Mouse (Mus musculus) heart, adult 11 months (tissue): Measurements from ENCODE around the gene Tceal9.

Source experiments
- DNase-seq: peaks from one replicate; pipeline ENCODE4 v3.0.0; 2022

Tceal9 gene

DNA sequence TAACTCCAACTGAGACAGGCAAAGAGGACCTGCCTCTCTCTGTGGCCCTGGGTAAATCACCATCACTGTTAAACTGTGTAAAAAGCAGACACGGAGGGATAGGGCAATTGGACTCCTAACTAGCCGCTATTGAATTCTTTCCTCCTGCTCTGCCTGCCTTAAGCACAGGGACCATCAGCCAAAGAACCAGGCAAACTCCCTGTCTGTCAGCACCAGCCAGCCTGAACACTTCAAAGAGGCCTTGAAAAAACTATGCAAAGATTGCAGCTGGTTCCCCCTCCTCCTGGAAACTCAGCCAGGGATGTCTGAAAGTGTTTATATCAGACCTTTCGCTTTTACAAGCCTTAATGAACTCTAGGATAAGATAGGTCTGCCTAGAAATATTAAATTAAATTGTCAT lies 29.7 kb downstream of the Tceal9 start:
- no peak for DNase-seq

DNA sequence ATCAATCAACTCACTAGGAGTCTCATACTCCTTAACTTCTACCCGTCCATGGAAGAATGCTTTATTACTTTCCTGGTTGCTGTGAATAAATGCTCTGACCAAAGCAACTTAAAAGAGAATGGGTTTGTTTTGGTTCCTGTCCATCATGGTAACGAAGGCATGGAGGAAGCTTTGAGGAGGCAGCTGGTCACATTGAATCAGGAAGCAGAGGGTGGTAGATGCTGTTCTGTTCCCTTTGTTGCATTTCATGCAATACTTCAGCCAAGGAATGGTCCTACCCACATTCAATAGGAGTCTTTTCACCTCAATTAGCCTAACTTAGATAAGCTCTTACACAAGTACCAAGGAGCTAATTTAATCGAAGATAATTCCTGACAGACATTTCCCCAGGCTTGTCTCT lies 30.5 kb downstream of the Tceal9 start:
- DNase-seq, result no peak

DNA sequence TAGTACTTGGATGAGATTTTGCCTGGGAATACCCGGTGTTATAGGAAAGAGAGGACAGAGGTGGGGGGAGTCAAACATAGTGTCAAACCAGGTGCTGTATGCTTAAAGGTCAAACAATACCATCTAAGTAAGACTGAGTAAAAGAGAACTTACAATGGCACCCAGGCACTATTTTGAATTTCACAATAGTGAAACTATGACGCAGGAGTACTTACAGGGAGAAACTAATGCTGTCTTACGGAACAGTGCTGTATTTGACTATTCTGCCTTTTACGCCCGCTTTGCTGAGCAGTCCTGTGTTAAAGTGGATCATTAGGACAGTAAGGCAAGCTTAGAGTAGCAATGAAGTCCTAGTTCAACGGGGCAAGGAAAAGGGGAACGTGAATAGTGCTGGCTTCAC lies 32.7 kb downstream of the Tceal9 start:
- no peak for DNase-seq

GRCm38 (mm10) chrX:136278401-136278800 lies 33.5 kb downstream of the Tceal9 start:
- DNase-seq, result no peak

GRCm38 (mm10) chrX:136279410-136279809 lies 34.5 kb downstream of the Tceal9 start:
- DNase-seq, result no peak

GRCm38 (mm10) chrX:136290817-136291281 lies 46.0 kb downstream of the Tceal9 start:
- no peak for DNase-seq
